Mouse (Mus musculus) liver, embryonic 13.5 days (tissue): ENCODE measurements around the gene Foxa2. TPM values are rescaled to one million over a fixed set of nuclear protein-coding genes. Genes with fewer than 3 reads are reported as not detected.

Source experiments
- ATAC-seq: fragments of 200-750 bp; cut with Nextera tagmentation; 2 replicates; pipeline ENCODE4 v1.8.0; 2017; ENCODE audit warnings: low read depth, mild to moderate bottlenecking, moderate number of reproducible peaks, moderate library complexity
- DNase-seq: peaks from one replicate; pipeline ENCODE4 v3.0.0; 2022
- H3K27ac ChIP-seq: fragments of 300-500 bp; sonication (generic); 2 replicates; pipeline ENCODE4 v1.5.1; 2015; ENCODE audit warnings: moderate library complexity, mild to moderate bottlenecking, inconsistent platforms
- H3K27me3 ChIP-seq: fragments of 300-500 bp; sonication (generic); 2 replicates; pipeline ENCODE4 v1.6.1; 2015; ENCODE audit warnings: mild to moderate bottlenecking, inconsistent platforms
- H3K36me3 ChIP-seq: fragments of 300-500 bp; sonication (generic); 2 replicates; pipeline ENCODE4 v1.6.1; 2015; ENCODE audit warnings: mild to moderate bottlenecking, inconsistent platforms
- H3K4me1 ChIP-seq: fragments of 300-500 bp; sonication (generic); replicated peaks from 2 replicates; pipeline ENCODE4 v1.6.1; 2015; ENCODE audit warnings: inconsistent platforms
- H3K4me2 ChIP-seq: fragments of 300-500 bp; sonication (generic); 2 replicates; pipeline ENCODE4 v1.6.1; 2015; ENCODE audit warnings: inconsistent platforms, mild to moderate bottlenecking, moderate library complexity
- H3K4me3 ChIP-seq: fragments of 300-500 bp; sonication (generic); replicated peaks from 2 replicates; pipeline ENCODE4 v1.5.1; 2015; ENCODE audit warnings: mild to moderate bottlenecking, inconsistent platforms
- H3K9ac ChIP-seq: fragments of 300-500 bp; sonication (generic); 2 replicates; pipeline ENCODE4 v1.6.1; 2015; ENCODE audit warnings: mild to moderate bottlenecking, inconsistent platforms
- H3K9me3 ChIP-seq: fragments of 300-500 bp; sonication (generic); replicated peaks from 2 replicates; pipeline ENCODE4 v1.6.1; 2016; ENCODE audit warnings: inconsistent platforms
- WGBS: fragments of 180-500 bp; shearing (Covaris S2); methylation state at CpG from one replicate; pipeline ENCODE4 v1.1.7; 2015; ENCODE audit not compliant: insufficient replicate concordance; 5-methylcytosine and 5-hydroxymethylcytosine counted together
- microRNA-seq: library from miRNA; unstranded; fragments of <30 nt; microRNA quantifications from one replicate; pipeline ENCODE4, GENCODE M21; 2016
- polyA plus RNA-seq: library from polyadenylated mRNA; unstranded; fragments of >200 nt; fragmentation: Nextera tagmentation; extraction: Ambion mirVana; gene quantifications from 2 replicates; pipeline ENCODE4 v1.2.1, GENCODE M21; 2015

The Foxa2 gene
- polyA plus RNA-seq, 1 experiment from 2014 or later: 3.6 TPM

DNA sequence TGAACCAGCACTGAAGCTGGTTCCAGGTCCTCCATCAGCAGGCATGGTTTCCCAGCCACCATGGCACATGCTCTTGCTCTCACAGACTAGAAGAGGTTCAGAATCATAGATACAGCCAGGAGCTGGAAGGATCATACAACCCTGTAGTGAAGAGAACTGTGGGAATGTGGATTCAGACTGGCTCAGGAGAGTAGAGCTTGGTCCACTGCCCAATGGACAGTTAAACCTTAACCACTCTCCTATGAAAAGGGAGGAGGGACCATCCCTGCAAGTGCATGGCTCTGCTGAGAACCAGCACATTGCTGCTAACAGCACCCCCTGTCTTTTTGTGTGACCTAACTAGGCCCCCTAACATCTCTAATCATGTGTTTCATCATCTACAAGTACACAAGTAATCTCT, 50.0 kb downstream of the Foxa2 start:
- no peaks in the 10 kb centered on the region for H3K27me3 ChIP-seq
- no peak for DNase-seq
- no peaks in the 10 kb centered on the region for H3K36me3 ChIP-seq
- peak; percentile 14; the same call in 1 of the 2 replicates for ATAC-seq
- H3K9me3 ChIP-seq: no peaks in the 10 kb centered on the region
- peaks cover 12% of the 10 kb centered on the region for H3K4me1 ChIP-seq
- H3K4me3 ChIP-seq: no peak overlapping the region
- H3K9ac ChIP-seq: no peak overlapping the region
- no peak overlapping the region for H3K27ac ChIP-seq
- H3K4me2 ChIP-seq: no peak overlapping the region

DNA sequence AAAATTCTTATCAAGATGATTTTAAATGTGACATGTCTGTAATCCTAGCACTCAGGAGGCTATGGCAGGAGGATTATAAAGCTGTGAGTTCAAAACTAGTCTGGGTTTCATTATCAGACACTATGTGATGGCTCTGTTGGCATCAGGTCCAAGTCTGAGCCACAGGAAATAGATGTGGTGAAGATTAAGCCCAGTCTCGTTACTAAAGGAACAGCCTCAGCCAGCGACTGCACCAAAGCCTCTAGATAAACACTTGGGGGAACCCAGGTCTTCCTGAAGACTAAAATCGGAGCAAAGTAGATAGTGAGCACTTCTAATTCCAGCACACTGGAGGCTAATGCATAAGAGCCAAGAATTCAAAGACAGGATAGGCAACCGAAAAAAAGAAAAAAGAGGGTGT, 52.9 kb downstream of the Foxa2 start:
- H3K4me2 ChIP-seq: no peak overlapping the region
- ATAC-seq (no peak), DNase-seq (no peak)
- no peaks in the 10 kb centered on the region for H3K27me3 ChIP-seq
- no peaks in the 10 kb centered on the region for H3K36me3 ChIP-seq
- no peak overlapping the region for H3K9ac ChIP-seq
- H3K9me3 ChIP-seq: no peaks in the 10 kb centered on the region
- no peak overlapping the region for H3K27ac ChIP-seq
- H3K4me1 ChIP-seq: peaks cover 12% of the 10 kb centered on the region
- WGBS: 9% methylated on average over 4 of the region's 4 CpGs
- H3K4me3 ChIP-seq: no peak overlapping the region

DNA sequence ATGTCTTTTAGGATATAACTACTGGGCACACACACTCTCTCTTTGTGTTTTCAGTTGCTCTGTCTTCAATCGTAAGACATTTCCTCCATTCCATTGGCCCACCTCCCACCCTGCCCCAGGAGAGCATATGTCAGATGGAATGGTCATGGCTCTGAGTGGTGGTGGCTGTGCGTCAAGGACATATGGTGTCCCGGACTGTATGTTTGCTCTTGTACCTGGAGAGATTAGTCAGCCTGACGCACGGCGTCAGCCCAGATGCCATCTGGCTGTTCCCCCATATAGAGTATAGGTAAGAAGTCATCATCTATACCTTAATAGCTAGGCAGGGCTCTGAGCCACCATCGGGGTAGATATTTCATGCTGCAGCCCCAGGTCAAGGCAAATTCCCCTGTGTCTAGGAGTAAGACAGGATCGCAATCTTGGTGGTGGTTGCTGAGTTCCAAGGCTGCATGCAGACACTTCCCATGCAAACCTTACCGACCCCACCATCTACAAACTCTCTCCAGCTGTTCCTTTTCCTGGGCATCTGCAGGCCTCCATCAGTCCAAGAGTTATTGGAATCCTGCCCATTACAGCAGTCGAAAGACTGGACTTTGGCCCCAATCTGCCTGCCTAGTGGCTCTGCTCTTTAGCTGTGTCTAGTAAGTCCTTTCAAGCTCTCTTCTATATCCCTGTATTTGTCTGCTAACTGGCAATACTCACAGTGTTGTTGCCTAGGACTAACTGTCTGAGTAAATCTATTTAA, 53.7 kb downstream of the Foxa2 start:
- 63% methylated on average over 10 of the region's 10 CpGs for WGBS
- Histone ChIP-seq H3K4me1 (peaks cover 12% of the 10 kb centered on the region), H3K9me3 (no peaks in the 10 kb centered on the region), H3K4me3 (no peak overlapping the region), H3K27ac (no peak overlapping the region), H3K9ac (no peak overlapping the region), H3K27me3 (no peaks in the 10 kb centered on the region), H3K36me3 (no peaks in the 10 kb centered on the region), H3K4me2 (no peak overlapping the region)
- ATAC-seq (peak; percentile 51; the same call in 1 of the 2 replicates), DNase-seq (no peak)

Small RNA genes within 50 kb of the gene (microRNA-seq; reads per million reads assigned to microRNA genes)
- not detected for gene Gm27420
